Mouse (Mus musculus): ENCODE data around the gene Msrb2. TPM values are rescaled to one million over a fixed set of nuclear protein-coding genes. Genes with fewer than 3 reads are reported as not detected.

The Msrb2 gene
- total RNA-seq, 2 experiments from 2014 or later, result 4.0 to 6.7 TPM

GRCm38 (mm10) chr2:19388329-19389103, 17.3 kb downstream of the Msrb2 start:
- no peak for DNase-seq (ENCODE audit: low spot score in 2 of 2)

DNA sequence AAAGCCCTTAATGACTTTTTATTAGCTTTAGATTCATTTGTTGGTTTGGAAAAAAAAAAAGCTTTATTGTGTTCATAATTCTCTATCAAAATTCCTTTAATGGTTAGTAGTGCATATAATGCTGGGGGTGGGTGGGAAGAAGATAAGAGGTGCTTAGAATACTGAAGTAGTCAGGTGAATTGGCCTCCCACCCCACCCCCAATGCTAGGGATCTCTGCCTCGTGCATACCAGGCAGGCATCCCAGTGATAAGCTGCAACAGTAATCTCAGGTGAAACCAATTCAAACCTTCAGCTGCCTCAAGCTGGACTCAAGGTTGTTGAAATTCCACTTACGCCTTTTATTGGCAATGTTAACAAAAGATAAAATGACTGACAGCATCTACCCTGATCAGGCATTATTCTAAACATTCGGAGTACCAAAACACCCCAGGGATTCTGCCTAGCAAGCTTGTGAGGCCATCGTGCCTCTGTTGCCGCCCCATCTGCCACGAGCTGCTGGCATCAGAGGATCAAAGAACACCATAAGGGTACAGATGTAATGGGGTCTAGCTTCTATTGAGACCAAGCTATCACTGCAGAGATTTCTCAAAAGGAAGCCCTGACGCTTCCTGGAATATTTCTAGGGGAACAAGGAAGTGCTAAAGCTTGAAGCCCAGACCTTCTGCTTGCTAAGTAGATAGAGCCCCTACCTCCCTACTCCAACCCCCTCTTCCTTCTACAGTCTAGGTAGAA, 19.3 kb downstream of the Msrb2 start:
- no peak for DNase-seq (ENCODE audit: low spot score in 2 of 2)

DNA sequence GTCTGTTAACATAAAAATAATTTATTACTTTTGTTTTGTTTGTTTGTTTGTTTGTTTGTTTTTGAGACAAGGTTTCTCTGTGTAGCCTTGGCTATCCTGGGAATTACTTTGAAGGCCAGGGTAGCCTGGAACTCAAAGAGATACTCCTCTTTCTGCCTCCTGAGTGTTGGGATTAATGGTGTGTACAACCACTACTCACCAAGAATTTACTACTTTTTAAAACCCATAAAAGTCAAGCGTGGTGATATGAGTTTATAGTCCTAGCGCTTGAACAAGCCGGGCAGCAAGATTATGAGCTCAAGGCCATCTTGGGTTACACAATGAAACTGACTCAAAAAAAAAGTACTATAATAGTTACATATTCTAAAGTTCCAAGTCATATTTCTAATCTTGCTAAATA, 20.4 kb downstream of the Msrb2 start:
- no peak for DNase-seq (ENCODE audit: low spot score in 2 of 2)

- DNase-seq (ENCODE audit: low spot score in 2 of 2), result no peak
Observed at GRCm38 (mm10) chr2:19392793-19393192, 21.6 kb downstream of the Msrb2 start.

- no peak for DNase-seq (ENCODE audit: low spot score in 2 of 2)
Observed at GRCm38 (mm10) chr2:19405409-19405808, 34.2 kb downstream of the Msrb2 start.

GRCm38 (mm10) chr2:19406531-19406930, 35.3 kb downstream of the Msrb2 start:
- no peak for DNase-seq (ENCODE audit: low spot score in 2 of 2)

DNA sequence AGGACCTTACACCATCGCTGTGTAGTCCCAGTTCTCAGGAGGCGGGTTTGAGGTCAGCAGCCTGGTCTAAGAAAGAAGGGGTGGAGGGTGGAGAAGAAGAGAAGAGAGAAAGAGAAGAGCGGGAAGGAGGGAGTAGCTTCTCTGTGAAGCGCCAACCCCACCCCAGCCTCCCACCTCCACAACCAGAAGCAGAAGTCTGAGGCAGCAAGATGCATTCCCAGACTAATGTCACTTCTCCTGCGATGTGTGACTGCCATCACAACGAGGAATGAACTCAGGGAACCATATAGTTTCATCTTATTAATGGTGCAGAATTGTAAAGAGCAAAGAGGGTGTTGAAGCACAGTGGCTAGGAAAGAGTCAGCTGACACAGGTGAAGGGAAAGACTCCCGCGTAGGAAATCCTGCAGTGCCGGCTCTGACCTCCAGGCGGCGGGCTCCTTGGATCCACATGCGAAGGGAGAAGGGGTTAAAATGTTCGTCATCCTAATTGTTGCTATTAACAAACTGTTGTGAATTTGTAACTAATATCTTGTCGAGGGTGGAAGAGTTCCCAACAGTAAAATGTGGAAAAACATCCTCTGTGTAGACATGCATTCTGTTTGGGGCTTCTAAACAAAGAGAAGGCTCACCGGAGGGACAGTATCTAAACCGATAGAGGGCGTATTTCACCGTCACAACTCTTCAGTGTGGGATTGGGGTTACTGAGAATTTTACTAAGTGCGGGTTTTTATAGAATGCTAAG, 43.2 kb downstream of the Msrb2 start:
- peak in 1 of 2 experiments; percentile 54 for DNase-seq (ENCODE audit: low spot score in 2 of 2)

- no peak for DNase-seq (ENCODE audit: low spot score in 2 of 2)
Observed at GRCm38 (mm10) chr2:19415063-19415521, 43.9 kb downstream of the Msrb2 start.

GRCm38 (mm10) chr2:19416066-19416465, 44.8 kb downstream of the Msrb2 start:
- no peak for DNase-seq (ENCODE audit: low spot score in 2 of 2)

DNA sequence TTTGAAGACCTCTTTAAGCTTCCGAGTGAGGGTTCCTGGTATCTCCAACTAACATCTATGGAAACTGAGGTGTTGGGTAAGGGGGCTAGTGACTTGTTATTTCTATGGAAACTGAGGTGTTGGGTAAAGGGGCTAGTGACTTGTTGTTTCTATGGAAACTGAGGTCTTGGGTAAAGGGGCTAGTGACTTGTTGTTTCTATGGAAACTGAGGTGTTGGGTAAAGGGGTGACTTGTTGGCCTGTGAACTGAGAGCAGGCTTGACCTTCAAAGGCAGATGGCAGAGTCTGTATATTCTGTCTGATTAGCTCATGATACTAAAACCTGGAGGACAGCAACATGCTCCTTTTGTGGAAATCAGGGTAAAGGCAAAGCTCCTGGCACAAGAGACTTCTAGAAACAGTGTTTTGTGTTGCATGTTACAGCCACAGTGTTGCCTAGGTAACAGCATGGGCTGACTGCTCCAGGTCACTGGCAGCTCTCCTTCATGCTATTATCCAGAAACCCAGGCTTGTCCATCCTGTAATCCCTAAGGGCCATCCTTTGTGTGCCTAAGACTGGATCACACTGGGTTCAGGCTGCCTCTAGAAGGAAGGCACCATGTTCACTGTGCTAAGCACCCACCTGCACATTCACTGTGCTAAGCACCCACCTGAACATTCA, 48.6 kb downstream of the Msrb2 start:
- DNase-seq (ENCODE audit: low spot score in 2 of 2), result no peak

DNA sequence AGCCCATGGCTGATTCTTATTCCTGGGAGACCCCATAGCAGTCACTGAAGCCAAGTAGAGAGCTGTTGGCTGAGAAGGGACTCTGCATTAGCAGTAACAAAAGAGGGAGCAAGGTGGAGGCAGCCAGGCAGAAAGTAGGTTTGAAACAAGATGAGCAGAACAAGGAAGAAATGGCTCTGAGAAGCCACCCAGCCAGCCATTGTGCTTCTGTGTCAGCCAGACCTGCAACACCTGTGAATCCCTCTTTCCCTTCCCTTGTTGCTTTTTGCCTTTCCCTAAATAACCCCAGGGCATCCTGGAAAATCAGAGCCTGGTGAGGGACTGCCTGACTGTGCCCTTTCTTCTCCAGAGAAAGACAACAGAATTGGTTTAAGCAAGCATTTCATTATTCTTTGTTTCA, 51.0 kb downstream of the Msrb2 start:
- DNase-seq (ENCODE audit: low spot score in 2 of 2), result no peak

DNA sequence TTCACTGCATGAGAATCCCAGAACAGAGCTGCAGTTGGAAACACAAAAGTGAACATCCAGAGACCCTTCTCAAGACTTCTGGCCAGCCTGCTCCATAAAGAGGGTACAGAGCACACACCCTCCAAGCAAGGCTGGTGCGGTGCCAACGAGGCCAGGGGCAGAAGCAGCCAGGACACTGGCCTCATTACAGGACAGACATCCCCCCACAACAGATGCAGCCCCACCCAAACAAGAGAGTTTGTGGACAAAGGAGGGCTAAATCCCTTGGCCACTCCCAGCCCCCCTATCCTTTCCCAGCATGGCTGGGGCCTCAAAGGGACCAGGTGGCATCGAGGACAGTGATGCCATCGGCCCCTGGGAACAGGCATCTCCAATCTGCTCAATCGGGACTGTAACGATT, 51.8 kb downstream of the Msrb2 start:
- DNase-seq (ENCODE audit: low spot score in 2 of 2), result no peak

DNA sequence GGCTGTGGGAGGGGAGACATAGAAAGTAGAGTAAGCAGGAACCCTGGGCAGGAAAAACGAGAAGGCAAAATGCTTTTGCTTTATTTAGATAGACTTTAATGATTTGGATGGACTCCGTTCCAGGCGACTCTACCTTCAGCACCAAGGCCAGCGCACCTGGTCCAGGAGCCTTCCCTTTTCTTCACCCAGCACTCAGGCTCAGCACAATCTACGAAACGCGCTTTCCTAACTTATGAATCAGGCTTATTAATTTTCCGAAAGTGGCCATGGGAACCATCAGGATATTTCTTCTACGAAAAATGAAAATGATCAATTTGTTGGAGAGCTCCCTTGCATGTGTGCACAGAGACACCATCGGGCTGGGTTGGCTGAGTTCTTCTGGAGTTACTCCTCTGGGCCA, 57.8 kb downstream of the Msrb2 start:
- DNase-seq (ENCODE audit: low spot score in 2 of 2), result peak in 1 of 2 experiments; percentile 40

DNA sequence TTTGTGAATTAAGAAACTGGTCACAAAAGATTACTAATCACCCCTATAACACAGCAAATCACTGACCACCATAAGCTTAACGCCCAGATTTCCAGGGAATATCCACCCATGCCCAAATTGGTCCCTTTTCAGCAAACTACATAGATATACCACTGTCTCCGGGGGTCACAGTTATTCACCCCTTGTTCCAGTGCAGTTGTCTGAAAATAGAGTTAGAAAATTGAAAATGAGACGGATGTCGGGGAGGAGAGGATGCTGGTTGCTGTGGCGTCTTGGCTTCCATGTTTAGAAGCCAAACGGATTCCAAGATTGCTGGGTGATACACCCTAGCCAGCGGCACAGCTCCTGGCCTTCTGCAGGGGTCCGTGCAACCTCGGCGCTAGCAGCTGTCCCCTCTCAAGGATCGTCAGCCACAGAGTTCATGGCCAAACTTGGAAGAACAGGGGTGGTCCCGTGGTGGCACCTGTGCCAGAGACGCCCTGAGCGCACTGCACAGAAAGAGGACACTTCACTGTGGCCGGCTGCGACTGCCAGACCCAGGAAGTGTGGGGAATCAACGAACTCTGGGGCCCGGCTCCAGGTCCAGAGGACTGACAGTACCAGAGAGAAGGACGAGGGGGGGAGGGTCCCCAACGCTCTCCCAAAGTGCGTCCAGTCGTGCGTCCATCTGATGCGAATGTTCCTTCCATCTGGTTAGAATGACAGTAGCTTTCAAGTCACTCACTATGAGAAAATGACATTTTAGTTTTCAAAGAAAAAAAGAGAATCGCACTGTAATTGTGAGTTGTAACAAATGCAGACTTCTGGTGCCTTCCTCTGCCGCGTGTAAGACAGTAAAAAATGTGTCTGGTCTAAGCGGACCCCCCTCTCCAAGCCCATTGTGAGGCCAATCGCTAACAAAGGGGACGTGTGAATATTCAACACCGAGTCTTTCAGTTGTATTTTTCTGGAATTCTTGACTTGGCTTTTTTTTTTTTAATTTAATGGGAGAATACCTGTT, 58.8 kb downstream of the Msrb2 start:
- no peak for DNase-seq (ENCODE audit: low spot score in 2 of 2)

DNA sequence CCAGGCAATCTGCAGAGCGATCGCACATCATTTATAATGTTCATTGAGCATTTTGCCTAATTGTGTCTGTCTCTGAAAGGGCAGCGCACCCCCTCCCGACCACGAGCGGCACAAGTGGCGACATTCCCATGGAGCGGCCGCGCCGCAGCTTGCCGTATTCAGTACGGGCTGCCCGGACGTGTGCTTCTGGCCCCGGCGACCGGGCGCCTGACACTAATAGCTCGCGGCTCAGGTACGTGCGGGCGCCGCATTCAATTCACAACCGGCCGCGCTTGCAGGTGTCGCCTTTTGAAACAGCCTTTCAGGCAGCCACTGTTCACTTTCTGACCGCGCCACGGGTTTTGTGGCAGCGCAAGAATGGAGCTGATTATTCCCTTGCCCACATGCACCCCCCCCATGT, 59.5 kb downstream of the Msrb2 start:
- no peak for DNase-seq (ENCODE audit: low spot score in 2 of 2)

GRCm38 (mm10) chr2:19431186-19431585, 59.9 kb downstream of the Msrb2 start:
- DNase-seq (ENCODE audit: low spot score in 2 of 2), result no peak

DNA sequence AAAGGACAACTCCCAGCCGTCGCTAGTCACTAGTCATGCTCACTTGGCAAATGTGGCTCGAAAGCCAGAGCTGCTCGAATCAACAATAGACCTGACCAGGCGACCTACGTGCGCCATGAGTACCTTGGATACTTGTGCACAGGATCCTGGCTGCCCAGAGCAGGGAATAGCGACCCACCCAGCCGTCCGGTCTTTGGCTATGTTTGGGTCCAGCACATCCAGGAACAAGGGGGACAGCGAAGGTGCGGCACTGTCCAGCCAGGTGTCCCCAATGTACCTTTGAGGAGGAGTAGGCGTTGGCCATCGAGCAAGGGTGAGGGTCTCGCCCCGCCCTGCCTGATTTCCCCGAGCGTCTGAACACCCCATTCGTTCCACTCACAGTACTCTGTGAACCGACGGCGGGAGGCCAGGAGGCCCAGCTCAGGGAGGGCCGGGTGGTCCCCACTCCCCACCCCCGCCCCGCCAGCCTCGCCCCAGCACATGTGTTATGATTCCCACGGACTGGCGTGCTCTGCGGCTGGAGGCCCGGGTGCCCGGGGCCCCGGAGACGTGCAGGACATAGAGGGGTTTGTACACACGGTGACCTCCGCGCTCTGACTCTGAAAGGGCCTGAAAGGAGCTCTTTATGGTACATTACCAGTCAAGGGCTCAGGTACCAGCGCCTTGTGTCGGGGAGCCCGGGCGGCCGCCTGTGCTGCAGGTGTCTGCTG, 60.5 kb downstream of the Msrb2 start:
- no peak for DNase-seq (ENCODE audit: low spot score in 2 of 2)

GRCm38 (mm10) chr2:19444346-19444745, 73.1 kb downstream of the Msrb2 start:
- no peak for DNase-seq (ENCODE audit: low spot score in 2 of 2)
